Mouse (Mus musculus): ENCODE data around the gene Slc25a24. TPM values are rescaled to one million over a fixed set of nuclear protein-coding genes. Genes with fewer than 3 reads are reported as not detected.

Slc25a24 gene
- 5.1 and 5.4 TPM in 2 replicates for polyA plus RNA-seq (2015; fragmentation: Nextera tagmentation; extraction: Ambion mirVana)

DNA sequence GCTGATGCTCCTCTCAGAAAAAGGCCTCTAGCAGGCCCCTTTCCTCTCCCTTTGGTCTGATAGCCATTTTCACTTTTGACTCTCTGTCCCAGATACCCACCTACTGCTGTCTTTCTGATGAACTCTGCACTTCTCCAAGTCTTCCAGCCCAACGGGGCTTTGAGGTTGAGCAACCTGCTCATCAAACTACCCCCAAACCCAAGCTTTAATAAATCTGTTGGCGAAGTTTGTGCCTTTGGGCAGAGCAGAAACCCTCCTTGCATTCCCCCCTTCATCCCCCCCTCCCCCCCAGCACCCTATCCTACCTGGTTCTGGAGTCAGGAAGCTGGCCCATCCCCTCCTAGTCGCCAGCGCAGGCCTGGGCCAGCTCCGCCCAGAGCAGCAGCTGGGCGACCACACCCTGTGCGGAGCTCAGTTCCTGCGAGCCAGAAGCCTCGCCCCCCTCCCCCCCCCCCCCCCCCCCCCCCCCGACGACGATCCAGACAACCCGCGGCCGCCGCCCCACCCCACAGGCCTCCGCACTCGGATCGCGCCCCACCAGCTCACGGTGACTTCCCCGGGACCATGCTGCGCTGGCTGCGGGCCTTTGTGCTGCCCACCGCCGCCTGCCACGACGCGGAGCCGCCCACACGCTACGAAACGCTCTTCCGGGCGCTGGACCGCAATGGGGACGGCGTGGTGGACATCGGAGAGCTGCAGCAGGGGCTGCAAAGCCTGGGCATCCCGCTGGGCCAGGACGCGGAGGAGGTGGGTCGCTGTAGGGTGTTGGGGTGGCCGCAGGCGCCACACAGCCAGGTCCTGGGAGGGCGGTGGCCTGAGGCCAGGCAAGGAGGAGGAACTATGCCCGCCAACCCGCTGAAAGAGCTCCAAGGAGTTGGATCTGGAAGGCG lies at the start of gene Slc25a24:
Slc25a24 (plus strand) TSS at position 509 of the 890 bp plus-strand sequence.
- Histone ChIP-seq H3K9ac (peak within 1 kb of the TSS; percentile 81), H3K9me3 (no peaks in the 10 kb centered on the region), H3K27ac (replicated peaks) (peak within 1 kb of the TSS; percentile 66), H3K27me3 (no peaks in the 10 kb centered on the region), H3K4me2 (peak within 1 kb of the TSS; percentile 91), H3K36me3 (no peaks in the 10 kb centered on the region), H3K4me3 (peak within 1 kb of the TSS; percentile 68), H3K4me1 (replicated peaks) (peaks cover 22% of the 10 kb centered on the region)
- ATAC-seq (ENCODE audit: low FRiP score, low read depth): peak; percentile 91
- 1% methylated on average over 36 of the region's 49 CpGs for WGBS

GRCm38 (mm10) chr3:109080169-109080568 lies 42.8 kb upstream of the Slc25a24 start, which contains the start of gene Slc25a54:
Gene Slc25a54 (plus strand): TSS chr3:109080469.
- H3K4me2 ChIP-seq: no peak within 1 kb of the TSS
- no peak for ATAC-seq (ENCODE audit: low FRiP score, low read depth)
- H3K9ac ChIP-seq: no peak within 1 kb of the TSS
- no peaks in the 10 kb centered on the region for H3K9me3 ChIP-seq
- WGBS: 95% methylated on average over 17 of the region's 17 CpGs
- H3K4me1 ChIP-seq (replicated peaks): no peaks in the 10 kb centered on the region
- no peaks in the 10 kb centered on the region for H3K27me3 ChIP-seq
- no peak within 1 kb of the TSS for H3K27ac ChIP-seq (replicated peaks)
- no peak within 1 kb of the TSS for H3K4me3 ChIP-seq
- no peaks in the 10 kb centered on the region for H3K36me3 ChIP-seq

DNA sequence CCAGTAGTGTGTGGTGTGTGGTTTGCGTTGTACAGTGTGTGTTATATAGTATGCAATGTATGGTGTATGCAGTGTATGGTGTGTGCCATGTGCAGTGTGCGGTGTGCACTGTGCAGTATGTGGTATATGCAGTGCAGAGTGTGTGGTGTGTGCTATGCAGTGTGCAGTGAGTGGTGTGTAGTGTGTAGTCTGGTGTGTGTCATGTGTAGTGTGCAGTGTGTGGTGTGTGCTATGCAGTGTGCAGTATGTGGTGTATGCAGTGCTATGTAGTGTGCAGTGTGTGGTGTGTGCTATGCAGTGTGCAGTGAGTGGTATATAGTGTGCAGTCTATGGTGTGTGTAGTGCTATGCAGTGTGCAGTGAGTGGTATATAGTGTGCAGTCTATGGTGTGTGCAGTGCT lies 38.5 kb upstream of the Slc25a24 start:
- Histone ChIP-seq H3K36me3 (no peaks in the 10 kb centered on the region), H3K9me3 (no peaks in the 10 kb centered on the region), H3K4me1 (replicated peaks) (no peaks in the 10 kb centered on the region), H3K27me3 (no peaks in the 10 kb centered on the region), H3K4me2 (no peak overlapping the region), H3K4me3 (no peak overlapping the region), H3K9ac (no peak overlapping the region), H3K27ac (replicated peaks) (no peak overlapping the region)
- WGBS: 97% methylated on average over 2 of the region's 2 CpGs
- ATAC-seq (ENCODE audit: low FRiP score, low read depth): no peak

GRCm38 (mm10) chr3:109088460-109088859 lies 34.5 kb upstream of the Slc25a24 start:
- H3K9ac ChIP-seq: no peak overlapping the region
- no peaks in the 10 kb centered on the region for H3K4me1 ChIP-seq (replicated peaks)
- H3K4me2 ChIP-seq: no peak overlapping the region
- no peaks in the 10 kb centered on the region for H3K9me3 ChIP-seq
- ATAC-seq (ENCODE audit: low FRiP score, low read depth): no peak
- H3K4me3 ChIP-seq: no peak overlapping the region
- 3% methylated on average over 2 of the region's 2 CpGs for WGBS
- no peaks in the 10 kb centered on the region for H3K27me3 ChIP-seq
- H3K27ac ChIP-seq (replicated peaks): no peak overlapping the region
- H3K36me3 ChIP-seq: no peaks in the 10 kb centered on the region

DNA sequence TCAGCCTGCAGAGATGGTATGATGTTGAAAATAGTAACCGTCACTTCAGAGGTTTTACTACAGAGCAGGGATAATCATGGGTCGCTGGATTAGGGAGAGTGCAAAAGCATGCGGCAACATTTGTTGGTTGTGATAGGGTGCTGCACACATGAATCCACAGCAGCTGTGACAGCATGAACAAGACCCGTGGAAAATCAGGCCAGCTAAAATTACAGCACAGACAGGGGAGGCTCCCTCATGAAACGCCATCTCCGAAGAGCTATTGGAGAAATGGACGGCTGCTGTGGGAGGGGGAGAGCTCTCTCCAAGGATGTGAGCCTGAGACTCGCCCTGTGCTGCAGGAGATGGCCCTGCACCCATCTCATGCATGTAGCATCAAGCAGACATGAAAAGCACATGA lies 18.2 kb upstream of the Slc25a24 start:
- Histone ChIP-seq H3K36me3 (no peaks in the 10 kb centered on the region), H3K4me1 (replicated peaks) (no peaks in the 10 kb centered on the region), H3K27ac (replicated peaks) (no peak overlapping the region), H3K9ac (no peak overlapping the region), H3K9me3 (no peaks in the 10 kb centered on the region), H3K4me2 (no peak overlapping the region), H3K4me3 (no peak overlapping the region), H3K27me3 (no peaks in the 10 kb centered on the region)
- no peak for ATAC-seq (ENCODE audit: low FRiP score, low read depth)
- 61% methylated on average over 8 of the region's 8 CpGs for WGBS

DNA sequence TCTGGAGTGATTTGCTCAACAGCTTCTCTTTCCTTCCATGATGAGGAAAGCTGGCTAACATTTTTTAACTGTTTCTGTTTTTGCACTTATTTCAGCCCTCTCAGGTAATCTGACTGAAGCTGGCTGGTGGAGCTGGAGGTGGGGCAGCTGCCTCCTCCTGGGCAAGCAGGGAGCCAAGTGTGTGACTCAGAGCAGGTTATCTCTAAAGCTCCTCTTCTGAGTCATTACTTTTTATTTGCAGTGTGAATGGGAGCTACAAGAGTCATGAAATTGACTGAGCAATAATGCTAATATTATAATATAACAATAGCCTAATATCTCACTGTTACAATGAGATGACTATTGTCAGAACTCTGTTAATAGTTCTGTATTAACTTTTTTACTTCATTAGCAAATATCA lies 5.8 kb upstream of the Slc25a24 start:
- no peaks in the 10 kb centered on the region for H3K9me3 ChIP-seq
- H3K4me3 ChIP-seq: no peak overlapping the region
- ATAC-seq (ENCODE audit: low FRiP score, low read depth): no peak
- no peak overlapping the region for H3K27ac ChIP-seq (replicated peaks)
- H3K36me3 ChIP-seq: no peaks in the 10 kb centered on the region
- H3K4me1 ChIP-seq (replicated peaks): peaks cover 4% of the 10 kb centered on the region; the same call in 1 of the 2 replicates
- no peaks in the 10 kb centered on the region for H3K27me3 ChIP-seq
- H3K9ac ChIP-seq: no peak overlapping the region
- no peak overlapping the region for H3K4me2 ChIP-seq

- H3K27ac ChIP-seq (replicated peaks): no peak overlapping the region
- WGBS: 86% methylated on average over 5 of the region's 5 CpGs
- H3K9ac ChIP-seq: no peak overlapping the region
- peaks cover 22% of the 10 kb centered on the region for H3K4me1 ChIP-seq (replicated peaks)
- ATAC-seq (ENCODE audit: low FRiP score, low read depth): no peak
- H3K36me3 ChIP-seq: no peaks in the 10 kb centered on the region
- H3K27me3 ChIP-seq: no peaks in the 10 kb centered on the region
- H3K4me3 ChIP-seq: no peak overlapping the region
- H3K9me3 ChIP-seq: no peaks in the 10 kb centered on the region
- no peak overlapping the region for H3K4me2 ChIP-seq
Observed at GRCm38 (mm10) chr3:109119562-109119961, 3.4 kb upstream of the Slc25a24 start.

GRCm38 (mm10) chr3:109119973-109120372 lies 3.0 kb upstream of the Slc25a24 start:
- ATAC-seq (ENCODE audit: low FRiP score, low read depth): no peak
- no peak overlapping the region for H3K4me3 ChIP-seq
- 76% methylated on average over 5 of the region's 5 CpGs for WGBS
- H3K9me3 ChIP-seq: no peaks in the 10 kb centered on the region
- H3K36me3 ChIP-seq: no peaks in the 10 kb centered on the region
- no peak overlapping the region for H3K4me2 ChIP-seq
- peaks cover 22% of the 10 kb centered on the region for H3K4me1 ChIP-seq (replicated peaks)
- H3K27me3 ChIP-seq: no peaks in the 10 kb centered on the region
- H3K9ac ChIP-seq: no peak overlapping the region
- H3K27ac ChIP-seq (replicated peaks): no peak overlapping the region

DNA sequence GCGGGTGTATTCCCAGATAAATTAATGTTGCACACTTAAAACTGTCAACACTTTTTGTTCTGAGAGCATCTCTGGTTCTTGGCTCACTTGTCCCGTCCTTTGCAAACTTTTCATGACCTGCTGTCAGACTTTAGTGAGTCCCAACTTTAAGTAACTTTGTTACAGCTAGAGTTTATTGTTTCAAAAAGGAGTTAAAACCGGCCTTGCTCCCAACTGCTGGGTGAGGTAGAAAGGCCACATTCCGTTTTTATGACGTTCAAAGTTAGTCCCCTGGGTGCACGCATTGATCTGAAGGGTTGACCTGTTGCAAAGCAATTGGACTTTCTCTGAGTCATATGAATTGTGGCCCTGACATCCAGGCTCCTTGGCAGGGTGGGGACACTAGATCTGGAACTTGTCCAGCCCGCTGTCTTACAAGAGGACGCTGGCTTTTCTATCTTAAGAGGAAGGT lies 607 bp downstream of the Slc25a24 start:
- H3K9me3 ChIP-seq: no peaks in the 10 kb centered on the region
- H3K9ac ChIP-seq: peak overlapping the region; percentile 81
- peak overlapping the region; percentile 68 for H3K4me3 ChIP-seq
- H3K27ac ChIP-seq (replicated peaks): no peak overlapping the region
- H3K27me3 ChIP-seq: no peaks in the 10 kb centered on the region
- WGBS: 13% methylated on average over 8 of the region's 8 CpGs
- ATAC-seq (ENCODE audit: low FRiP score, low read depth): no peak
- no peaks in the 10 kb centered on the region for H3K36me3 ChIP-seq
- peak overlapping the region; percentile 91 for H3K4me2 ChIP-seq
- H3K4me1 ChIP-seq (replicated peaks): peaks cover 22% of the 10 kb centered on the region

GRCm38 (mm10) chr3:109124091-109124490 lies 1.1 kb downstream of the Slc25a24 start:
- H3K36me3 ChIP-seq: no peaks in the 10 kb centered on the region
- ATAC-seq (ENCODE audit: low FRiP score, low read depth): no peak
- no peaks in the 10 kb centered on the region for H3K9me3 ChIP-seq
- H3K27me3 ChIP-seq: no peaks in the 10 kb centered on the region
- peak overlapping the region; percentile 68 for H3K4me3 ChIP-seq
- H3K4me2 ChIP-seq: peak overlapping the region; percentile 91
- H3K27ac ChIP-seq (replicated peaks): no peak overlapping the region
- peaks cover 22% of the 10 kb centered on the region for H3K4me1 ChIP-seq (replicated peaks)
- WGBS: 57% methylated on average over 4 of the region's 4 CpGs
- H3K9ac ChIP-seq: no peak overlapping the region

DNA sequence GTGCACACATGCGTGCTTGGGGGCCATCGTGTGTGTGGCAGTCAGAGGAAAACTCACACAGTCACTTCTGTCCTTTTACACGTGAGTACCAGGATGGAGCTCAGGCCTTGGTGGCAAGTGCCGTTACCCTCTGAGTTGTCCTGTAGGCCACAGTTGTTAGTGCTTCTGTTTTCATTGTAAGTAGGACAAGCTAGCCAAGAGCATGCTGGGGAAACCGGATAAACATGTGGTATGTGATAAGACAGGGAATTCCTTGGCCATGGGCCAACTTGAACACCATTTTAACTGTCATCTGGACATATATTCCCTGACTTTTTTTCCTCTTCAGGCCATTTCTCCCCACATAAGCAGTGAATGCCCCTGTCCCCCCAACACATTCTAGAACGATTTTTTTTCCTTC lies 2.6 kb downstream of the Slc25a24 start:
- Histone ChIP-seq H3K36me3 (no peaks in the 10 kb centered on the region), H3K4me2 (no peak overlapping the region), H3K27me3 (no peaks in the 10 kb centered on the region), H3K4me1 (replicated peaks) (peaks cover 22% of the 10 kb centered on the region), H3K27ac (replicated peaks) (no peak overlapping the region), H3K9ac (no peak overlapping the region), H3K4me3 (no peak overlapping the region), H3K9me3 (no peaks in the 10 kb centered on the region)
- WGBS: 72% methylated on average over 6 of the region's 6 CpGs
- no peak for ATAC-seq (ENCODE audit: low FRiP score, low read depth)

DNA sequence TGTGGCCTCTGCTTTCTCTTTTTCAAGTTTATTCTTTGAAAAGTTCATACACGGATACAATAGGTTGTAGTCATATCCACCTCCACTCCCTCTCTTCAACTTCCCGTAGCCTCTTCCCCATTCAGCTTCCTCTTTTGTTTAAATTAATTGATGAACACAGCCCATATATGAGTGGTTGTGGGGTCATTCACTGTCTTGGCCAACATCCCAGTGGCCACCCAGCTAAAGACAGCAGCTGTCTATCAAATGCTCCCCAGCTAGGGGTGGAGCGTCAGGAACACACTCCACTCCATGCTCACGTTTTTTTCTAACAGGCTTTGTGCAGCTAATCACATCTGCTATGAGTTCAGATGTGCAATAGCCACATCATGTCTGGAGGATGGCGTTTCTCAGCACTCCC lies 6.8 kb downstream of the Slc25a24 start:
- H3K9ac ChIP-seq: no peak overlapping the region
- ATAC-seq (ENCODE audit: low FRiP score, low read depth): no peak
- H3K36me3 ChIP-seq: no peaks in the 10 kb centered on the region
- no peaks in the 10 kb centered on the region for H3K27me3 ChIP-seq
- no peaks in the 10 kb centered on the region for H3K4me1 ChIP-seq (replicated peaks)
- H3K27ac ChIP-seq (replicated peaks): no peak overlapping the region
- WGBS: 66% methylated on average over 5 of the region's 5 CpGs
- no peak overlapping the region for H3K4me3 ChIP-seq
- peaks cover 8% of the 10 kb centered on the region; the same call in 1 of the 2 replicates for H3K9me3 ChIP-seq
- no peak overlapping the region for H3K4me2 ChIP-seq
